Mouse (Mus musculus) skeletal muscle tissue, adult 2 months (tissue): Measurements from ENCODE around the gene Dlat.

Source experiments
- DNase-seq: peaks from one replicate; pipeline ENCODE4 v3.0.0-alpha.2; 2012; ENCODE audit warnings: low read depth, low spot score

Gene Dlat

GRCm38 (mm10) chr9:50659392-50660217 is at the start of gene Dlat:
TSS of gene Dlat (minus strand) at chr9:50659780.
- peak; percentile 93 for DNase-seq

GRCm38 (mm10) chr9:50709108-50709507 is 49.5 kb upstream of the Dlat start:
- DNase-seq: no peak

DNA sequence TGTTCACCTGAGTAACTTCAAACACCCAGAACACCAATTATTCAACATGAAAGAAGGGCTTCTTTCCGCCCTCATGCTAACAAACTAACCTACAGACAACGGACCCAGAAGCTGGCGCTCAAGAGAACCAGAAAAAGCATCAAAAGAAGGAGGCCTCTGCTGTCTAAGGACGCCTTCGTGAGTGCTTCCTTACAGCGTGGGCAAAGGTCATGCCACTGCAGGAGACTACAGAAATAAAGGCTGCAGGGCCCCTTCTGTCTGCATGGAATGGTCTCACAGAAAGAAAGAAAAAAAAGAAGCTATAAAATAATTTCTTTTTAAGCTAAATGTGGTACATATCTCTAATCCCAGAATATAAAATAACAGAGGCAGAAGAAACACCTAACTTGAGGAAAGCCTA is 45.3 kb upstream of the Dlat start:
- DNase-seq: no peak

- peak; percentile 70 for DNase-seq
These were observed 41.5 kb upstream of the Dlat start for GRCm38 (mm10) chr9:50700921-50701691.

DNA sequence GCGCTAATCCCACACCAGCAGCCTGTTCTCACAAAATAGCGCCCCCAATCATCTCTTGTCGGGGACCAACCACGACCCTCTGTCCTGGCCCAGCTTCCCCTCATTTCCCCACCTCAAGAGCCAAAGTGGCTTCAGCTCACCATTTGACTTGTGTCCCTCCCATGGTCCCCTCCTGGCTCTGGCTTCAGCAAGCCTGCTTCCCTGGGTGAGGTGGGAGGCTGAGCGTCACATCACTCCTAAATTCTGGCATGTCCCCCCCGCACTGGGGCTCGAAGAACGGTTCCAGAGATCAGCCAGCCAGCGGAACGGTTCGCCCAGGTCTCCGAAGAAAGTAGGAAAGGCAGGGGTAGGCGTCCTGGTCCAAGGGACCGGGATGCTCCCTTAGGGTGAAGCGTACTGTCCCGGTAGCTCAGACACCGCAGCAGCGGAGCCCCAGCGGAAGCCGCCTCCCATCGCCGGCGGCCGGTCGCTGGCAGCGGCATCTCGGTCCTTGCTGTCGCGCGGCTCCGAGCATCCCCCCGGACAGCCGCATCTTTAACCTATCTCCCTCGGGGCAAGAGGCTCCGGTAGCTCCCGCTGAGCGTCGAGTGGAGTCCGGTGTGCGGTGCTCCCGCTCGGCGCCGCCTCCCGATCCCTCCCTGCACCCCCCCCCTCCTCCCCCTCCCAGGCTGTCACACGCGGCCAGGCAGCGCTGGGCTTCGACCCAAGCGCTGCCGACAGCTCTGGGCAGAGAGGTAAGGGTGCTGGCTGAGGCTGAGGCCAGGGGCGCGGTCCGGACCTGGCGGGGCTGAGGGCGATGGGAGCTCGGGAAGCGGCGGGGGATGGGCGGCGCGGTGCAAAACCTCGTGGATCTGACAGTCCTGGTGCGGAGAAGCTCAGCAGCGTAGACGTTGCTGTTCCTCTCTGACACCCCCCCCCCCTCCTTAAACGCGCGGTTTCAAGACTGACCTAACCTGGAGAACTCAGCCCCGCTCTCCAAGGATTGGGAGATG is 39.1 kb upstream of the Dlat start:
- DNase-seq: peak; percentile 19

DNA sequence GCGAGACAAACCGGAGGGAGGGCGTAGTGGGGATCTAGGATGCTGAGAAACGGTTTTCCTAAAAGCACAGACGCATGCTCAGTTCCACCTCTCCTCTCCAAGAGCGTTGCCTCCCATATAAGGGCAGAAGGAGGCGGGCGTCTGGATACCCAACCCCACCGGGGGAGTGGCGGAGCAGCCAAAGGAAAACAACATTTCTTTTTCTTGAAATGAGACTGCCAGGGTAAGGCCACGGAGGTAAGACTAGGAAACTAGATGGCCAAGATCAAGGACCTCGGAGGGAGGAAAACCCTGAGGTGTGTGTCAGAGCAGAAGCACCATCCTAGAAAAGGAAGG is 38.1 kb upstream of the Dlat start:
- peak; percentile 71 for DNase-seq

GRCm38 (mm10) chr9:50696851-50697705 is 37.5 kb upstream of the Dlat start:
- no peak for DNase-seq

DNA sequence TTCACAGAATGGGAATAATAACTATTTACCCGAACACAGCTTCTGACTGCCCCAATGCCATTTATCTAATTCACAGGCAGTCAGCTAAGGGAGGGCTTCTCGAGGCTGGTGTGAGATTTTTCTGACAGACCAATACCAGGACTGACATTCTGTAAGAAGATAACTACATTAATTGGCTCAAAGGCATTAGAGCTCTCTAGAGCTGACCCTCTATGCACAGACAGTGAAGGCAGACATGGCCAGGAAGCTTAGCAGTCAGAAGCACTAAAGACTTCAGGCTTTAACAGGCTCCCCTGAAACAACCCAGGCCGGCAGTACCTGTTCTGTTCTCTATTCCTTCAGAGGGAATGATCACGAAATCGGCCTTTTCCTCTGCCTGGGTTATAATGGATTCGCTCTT is 35.6 kb upstream of the Dlat start:
- no peak for DNase-seq

GRCm38 (mm10) chr9:50693631-50694030 is 34.1 kb upstream of the Dlat start:
- peak; percentile 24 for DNase-seq

DNA sequence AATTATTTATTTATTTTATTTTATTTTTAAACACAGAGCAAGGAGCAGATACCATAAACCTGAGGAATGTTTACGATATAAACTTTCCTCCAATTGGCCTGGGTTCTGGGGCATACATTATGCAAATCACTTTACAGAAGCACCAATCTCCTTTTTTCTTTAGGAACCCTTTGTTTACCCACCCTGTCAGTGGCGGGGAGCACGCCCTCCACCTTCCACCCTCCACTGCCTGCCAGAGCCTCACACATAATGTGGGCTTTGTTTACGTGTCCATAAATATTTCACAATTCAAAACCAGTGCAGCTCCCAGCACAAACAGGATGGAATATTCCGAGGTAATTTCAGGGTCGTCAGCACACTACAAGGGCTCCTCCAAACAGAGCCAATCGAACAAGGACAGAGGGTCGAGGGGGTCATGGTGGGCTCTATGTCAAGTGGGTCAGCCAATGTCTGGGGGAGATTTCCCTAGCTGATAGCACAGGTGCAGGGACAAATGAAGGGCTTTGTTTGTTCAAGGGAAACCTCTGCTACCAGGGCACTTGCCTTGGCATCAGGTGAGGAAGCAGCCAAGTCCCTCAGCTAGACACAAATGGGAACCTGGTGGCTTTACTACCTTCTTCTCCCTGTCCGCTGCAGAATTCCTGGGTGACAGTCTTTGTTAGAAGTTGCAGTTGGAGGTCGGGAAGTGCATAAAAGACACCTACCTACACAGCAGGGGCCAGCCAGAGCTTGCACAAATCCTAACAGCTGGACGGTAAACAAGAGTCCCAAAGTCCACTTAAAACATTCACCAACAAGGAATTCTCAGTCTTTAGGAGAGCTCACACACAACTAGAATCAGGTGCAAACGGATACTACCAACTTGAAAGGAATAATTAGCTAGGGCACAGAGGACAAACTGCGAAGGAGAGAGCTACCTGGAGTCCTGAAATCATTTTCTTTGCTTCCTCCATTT is 33.3 kb upstream of the Dlat start:
- no peak for DNase-seq

DNA sequence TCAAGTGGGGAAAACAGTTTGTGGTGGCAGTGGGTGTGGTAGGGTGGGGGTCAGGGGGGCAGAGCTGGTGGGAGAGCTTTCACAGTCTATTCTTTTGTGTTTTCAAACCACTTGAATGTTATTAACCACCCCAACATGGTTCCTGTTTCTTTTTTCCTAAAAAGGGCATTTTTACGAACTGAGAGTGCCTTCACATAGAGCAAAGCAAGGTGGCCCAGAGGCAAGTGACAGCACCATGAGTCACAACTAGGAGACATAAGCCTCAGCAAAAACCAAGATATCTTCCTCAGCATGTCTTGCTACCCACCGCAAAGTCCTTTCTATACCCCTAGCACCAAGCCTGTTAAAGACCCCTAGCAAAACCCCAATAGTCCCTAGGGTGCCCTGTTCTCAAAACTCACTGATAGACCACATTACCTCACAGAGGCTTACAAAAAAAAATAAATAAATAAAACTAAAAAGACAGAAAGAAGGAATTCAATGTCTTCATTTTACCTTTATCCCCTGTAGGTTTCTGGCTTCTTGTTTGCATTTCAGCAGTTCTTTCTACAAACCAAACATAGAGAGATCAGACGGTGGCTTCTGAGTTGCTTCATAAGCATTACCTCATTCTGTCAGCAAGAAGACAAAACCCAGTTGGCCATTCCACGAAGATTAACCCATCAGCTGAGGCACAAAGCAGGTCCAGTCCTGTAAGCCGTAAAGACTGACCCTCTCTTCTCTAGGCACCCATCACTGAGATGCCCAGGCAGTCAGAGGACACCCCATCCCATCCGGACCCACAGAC is 27.5 kb upstream of the Dlat start:
- DNase-seq: no peak

- DNase-seq: no peak
These were observed 22.1 kb upstream of the Dlat start for GRCm38 (mm10) chr9:50681727-50682126.

- no peak for DNase-seq
These were observed 19.8 kb upstream of the Dlat start for GRCm38 (mm10) chr9:50679406-50679805.

GRCm38 (mm10) chr9:50674771-50675170 is 15.2 kb upstream of the Dlat start:
- no peak for DNase-seq

- peak; percentile 24 for DNase-seq
These were observed 11.1 kb upstream of the Dlat start for GRCm38 (mm10) chr9:50670690-50671089.

- DNase-seq: no peak
These were observed 8.3 kb upstream of the Dlat start for GRCm38 (mm10) chr9:50667579-50668498.

DNA sequence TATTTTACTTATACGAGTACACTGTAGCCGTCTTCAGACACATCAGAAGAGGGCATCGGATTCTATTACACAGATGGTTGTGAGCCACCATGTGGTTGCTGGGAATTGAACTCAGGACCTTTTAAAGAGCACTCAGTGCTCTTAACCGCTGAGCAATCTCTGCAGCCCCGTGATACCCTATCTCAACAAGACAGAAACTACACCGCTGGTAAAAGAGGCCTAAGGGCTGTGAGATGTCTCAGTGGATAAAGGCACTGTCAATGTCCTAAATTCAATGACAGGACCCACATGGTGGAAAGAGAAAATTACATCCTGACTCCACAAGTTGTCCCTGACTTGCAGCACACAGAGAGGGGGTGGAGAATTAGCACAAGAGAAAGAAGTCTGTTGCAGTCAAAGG is 6.9 kb upstream of the Dlat start:
- no peak for DNase-seq

DNA sequence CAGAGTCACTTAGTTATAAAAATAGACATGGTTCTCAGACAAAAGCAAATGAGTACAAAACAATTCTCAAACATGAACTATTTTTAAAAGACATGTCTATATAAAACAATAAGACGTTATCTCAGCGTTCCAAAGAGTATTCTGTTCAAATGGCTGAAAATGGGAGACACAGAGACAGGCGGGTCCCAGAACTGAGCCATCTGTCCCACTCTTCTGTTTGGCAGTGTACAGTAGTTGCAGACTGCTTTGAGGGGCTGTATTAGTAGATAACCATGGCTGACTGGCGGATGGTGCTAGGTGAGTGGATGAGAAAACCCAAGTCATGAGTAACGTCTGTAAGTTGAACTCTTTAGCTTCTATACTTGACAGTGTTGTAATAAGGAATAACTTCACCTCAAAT is 5.2 kb upstream of the Dlat start:
- no peak for DNase-seq
